ENCODE assay signal across 17 mouse cellular contexts in the genomic region with DNA sequence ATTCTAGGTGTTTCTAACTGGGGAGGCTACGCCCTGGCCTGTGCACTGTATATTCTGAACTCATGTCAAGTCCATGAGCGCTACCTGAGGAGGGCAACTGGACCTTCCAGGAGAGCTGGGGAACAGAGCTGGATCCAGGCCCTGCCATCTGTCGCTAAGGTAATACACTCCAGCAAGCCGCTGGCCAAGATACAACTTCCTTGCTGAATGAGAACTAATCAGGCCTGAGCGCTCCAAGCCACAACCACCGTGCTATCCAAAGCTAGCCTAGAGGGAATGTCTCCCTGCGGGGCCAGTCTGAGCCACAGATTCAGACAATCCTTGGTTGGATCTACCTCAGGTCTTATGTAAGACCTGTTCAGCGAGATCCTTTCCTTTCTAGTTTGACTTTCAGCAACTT. TPM values are rescaled to one million over a fixed set of nuclear protein-coding genes. Genes with fewer than 3 reads are reported as not detected.
A peak's percentile ranks its signal among the peaks of the same experiment; 100 is the strongest.
DNase-seq lines count a peak whose midpoint lies in the region; TF ChIP-seq lines count a peak whose summit lies in the region.
"Had no signal": no experiment of that assay in that cellular context is flagged by ENCODE, and none has a peak within 500 bp of the region (broad histone marks: within the 10 kb centered on the region; RNA-seq: fewer than 3 reads in every experiment).

No protein-coding gene starts in this region.

- peak overlapping the region; percentile 76 for H3K27ac ChIP-seq in cerebellum, adult 2 months (ENCODE audit: insufficient read depth, low read length)
- 0 out of 2 replicates have a peak overlapping the region, but pooled peaks have one; percentile 9 for H3K27ac ChIP-seq in gastrocnemius, adult 2 months
- H3K27ac ChIP-seq: hindbrain, embryonic 14.5 days; stomach, postnatal 0 days had no signal

- TF ChIP-seq CTCF in cerebellum, adult 2 months (IDR thresholded peaks at IDR 0.05; ENCODE audit: borderline replicate concordance, insufficient read depth, low read depth, low read length), result no peak
- TF ChIP-seq CTCF in gastrocnemius, adult 2 months (IDR thresholded peaks at IDR 0.05), result no peak

- no peak for TF ChIP-seq POLR2A in cerebellum, adult 2 months (IDR thresholded peaks at IDR 0.05; ENCODE audit: borderline replicate concordance, insufficient read depth, low read length)

- no peak overlapping the region for H3K4me3 ChIP-seq in cerebellum, adult 2 months (replicated peaks; ENCODE audit: insufficient read depth, low read depth, low read length)
- no peak overlapping the region for H3K4me3 ChIP-seq in gastrocnemius, adult 2 months
- H3K4me3 ChIP-seq: left cerebral cortex, adult 2 months had no signal

- intact Hi-C loops in gastrocnemius, adult 2 months (cut with DNase I), result no loop called here

- H3K27me3 ChIP-seq in cerebellum, adult 2 months (ENCODE audit: control insufficient read depth, insufficient read depth, low read length), result no peaks in the 10 kb centered on the region

- peak; percentile 12 for DNase-seq in adrenal gland, postnatal 25 days
- no peak for DNase-seq in adrenal gland, adult 2 months
- peak; percentile 8 for DNase-seq in Muller cell, postnatal 12 days (ENCODE audit: inconsistent ontology term)
- peak; percentile 94 to 98 for DNase-seq in cerebellum, adult 2 months
- DNase-seq in gastrocnemius, adult 2 months, result peak; percentile 84
- no peak for DNase-seq in heart, adult 8-10 months (ENCODE audit: low spot score)
- no peak for DNase-seq in layer of hippocampus, adult 11-12 months (ENCODE audit: low spot score)
- DNase-seq in layer of hippocampus, adult 9-10 months (ENCODE audit: low spot score), result no peak
- DNase-seq: forebrain, postnatal 0 days; heart, adult 18-20 months; kidney, adult 2 months; lung, embryonic 14.5 days; midbrain, embryonic 14.5 days; thymus, postnatal 36 days had no signal

- peaks cover 36% of the 10 kb centered on the region for H3K4me1 ChIP-seq in cerebellum, adult 2 months (ENCODE audit: control insufficient read depth, insufficient read depth, low read length)

- WGBS in cerebellum, adult 2 months, result 12% methylated on average over 8 of the region's 8 CpGs

RNA-seq across cellular contexts. Expression of gene Gpr68, which starts 40.9 kb away (rescaled TPM):
- total RNA-seq in adrenal gland, postnatal 25 days (2021), result 1.00 and 1.6 TPM in 2 replicates
- total RNA-seq in adrenal gland, adult 2 months (2021), result 1 to 10 TPM in 1 of 2 experiments, under 1 TPM in 1; 0.52 to 1.2 TPM
- 1.4 and 2.1 TPM in 2 replicates for polyA plus RNA-seq in adrenal gland, adult 2 months (2012; rRNA removed)
- 24.2 and 24.7 TPM in 2 replicates for polyA plus RNA-seq in cerebellum, adult 2 months (2012; rRNA removed)
- under 1 TPM in 1 of 2 experiments, not detected in 1; 0.14 TPM for total RNA-seq in gastrocnemius, adult 2 months (2021)
- under 1 TPM in 3 of 4 experiments, not detected in 1; 0.09 to 0.49 (median 0.28) TPM for total RNA-seq in heart, adult 8-10 months (2022)

Comparison
In these comparisons a context has a peak if more than half of its experiments do, and no peak if none do; other contexts are left out.
1. DNase-seq: peak in adrenal gland, postnatal 25 days (single experiment), Muller cell, postnatal 12 days (single experiment), cerebellum, adult 2 months (2 of 2) and gastrocnemius, adult 2 months (single experiment); none in adrenal gland, adult 2 months (single experiment), heart, adult 8-10 months (single experiment), layer of hippocampus, adult 11-12 months (single experiment) and layer of hippocampus, adult 9-10 months (single experiment).